Mouse (Mus musculus): ENCODE results near the gene Pygl. TPM values are rescaled to one million over a fixed set of nuclear protein-coding genes. Genes with fewer than 3 reads are reported as not detected.

The Pygl gene
- polyA plus RNA-seq, 1 experiment from 2014 or later = 6.1 TPM

- WGBS = 93% methylated on average over 5 of the region's 5 CpGs
These were observed 90.2 kb downstream of the Pygl start for GRCm38 (mm10) chr12:70140993-70141576.

More at GRCm38 (mm10) chr12:70140993-70141576, 90.2 kb downstream of the Pygl start:
- Histone ChIP-seq H3K36me3 (ENCODE audit: control insufficient read depth, insufficient read depth, low read length) (no peaks in the 10 kb centered on the region), H3K9ac (replicated peaks; ENCODE audit: low read length) (no peak overlapping the region), H3K27ac (replicated peaks; ENCODE audit: low read depth, low read length) (no peak overlapping the region), H3K9me3 (ENCODE audit: control insufficient read depth, low read length) (no peaks in the 10 kb centered on the region), H3K4me3 (replicated peaks; ENCODE audit: low read depth, low read length) (no peak overlapping the region), H3K4me1 (ENCODE audit: control insufficient read depth, insufficient read depth, low read length) (no peaks in the 10 kb centered on the region), H3K4me2 (ENCODE audit: low read length) (no peak overlapping the region), H3K27me3 (ENCODE audit: control insufficient read depth, insufficient read depth, low read length) (no peaks in the 10 kb centered on the region)
- ATAC-seq (ENCODE audit: low FRiP score, low TSS enrichment) = no peak
- no peak for DNase-seq

Other genes starting within 250 kb of the Pygl start
- gene Sav1, start 244.5 kb downstream of the Pygl start, polyA plus RNA-seq (2014; fragmentation: Nextera tagmentation; extraction: Ambion mirVana) = 3.3 and 3.6 TPM in 2 replicates
- gene Nin, start 117.8 kb downstream of the Pygl start, polyA plus RNA-seq (2014; fragmentation: Nextera tagmentation; extraction: Ambion mirVana) = 15.3 and 17.1 TPM in 2 replicates
- 0.39 and 0.47 TPM in 2 replicates for gene Abhd12b, start 77.3 kb downstream of the Pygl start, polyA plus RNA-seq (2014; fragmentation: Nextera tagmentation; extraction: Ambion mirVana)
- 65.2 and 77.0 TPM in 2 replicates for gene Trim9, start 116.1 kb upstream of the Pygl start, polyA plus RNA-seq (2014; fragmentation: Nextera tagmentation; extraction: Ambion mirVana)
- 99.5 and 99.6 TPM in 2 replicates for gene Tmx1, start 221.6 kb upstream of the Pygl start, polyA plus RNA-seq (2014; fragmentation: Nextera tagmentation; extraction: Ambion mirVana)